Mouse (Mus musculus) hindbrain, embryonic 12.5 days (tissue): ENCODE measurements at regions not wholly inside any gene's neighbourhood (a gene's known extent, or its start where the extent isn't known, plus 50 kb on each side); places are given as distances from the start of the nearest gene placed in this dataset.

Experiments
- ATAC-seq: fragments of 200-750 bp; cut with Nextera tagmentation; 2 replicates; pipeline ENCODE4 v1.8.0; 2017; ENCODE audit warnings: moderate TSS enrichment; ENCODE audit not compliant: low FRiP score
- H3K27ac ChIP-seq: fragments of 300-500 bp; sonication (generic); 2 replicates; pipeline ENCODE4 v1.5.1; 2016; ENCODE audit warnings: mild to moderate bottlenecking
- H3K27me3 ChIP-seq: fragments of 300-500 bp; sonication (generic); 2 replicates; pipeline ENCODE4 v1.6.1; 2016; ENCODE audit warnings: mild to moderate bottlenecking
- H3K36me3 ChIP-seq: fragments of 300-500 bp; sonication (generic); 2 replicates; pipeline ENCODE4 v1.6.1; 2016; ENCODE audit warnings: mild to moderate bottlenecking
- H3K4me1 ChIP-seq: fragments of 300-500 bp; sonication (generic); 2 replicates; pipeline ENCODE4 v1.6.1; 2016
- H3K4me2 ChIP-seq: fragments of 300-500 bp; sonication (generic); replicated peaks from 2 replicates; pipeline ENCODE4 v1.6.1; 2016; ENCODE audit warnings: mild to moderate bottlenecking
- H3K4me3 ChIP-seq: fragments of 300-500 bp; sonication (generic); 2 replicates; pipeline ENCODE4 v1.5.1; 2016; ENCODE audit warnings: mild to moderate bottlenecking
- H3K9ac ChIP-seq: fragments of 300-500 bp; sonication (generic); 2 replicates; pipeline ENCODE4 v1.6.1; 2016; ENCODE audit warnings: mild to moderate bottlenecking, moderate library complexity
- H3K9me3 ChIP-seq: fragments of 300-500 bp; sonication (generic); replicated peaks from 2 replicates; pipeline ENCODE4 v1.6.1; 2016; ENCODE audit warnings: mild to moderate bottlenecking
- WGBS: fragments of 180-500 bp; shearing (Covaris S2); methylation state at CpG from one replicate; pipeline ENCODE4 v1.1.7; 2016; 5-methylcytosine and 5-hydroxymethylcytosine counted together

DNA sequence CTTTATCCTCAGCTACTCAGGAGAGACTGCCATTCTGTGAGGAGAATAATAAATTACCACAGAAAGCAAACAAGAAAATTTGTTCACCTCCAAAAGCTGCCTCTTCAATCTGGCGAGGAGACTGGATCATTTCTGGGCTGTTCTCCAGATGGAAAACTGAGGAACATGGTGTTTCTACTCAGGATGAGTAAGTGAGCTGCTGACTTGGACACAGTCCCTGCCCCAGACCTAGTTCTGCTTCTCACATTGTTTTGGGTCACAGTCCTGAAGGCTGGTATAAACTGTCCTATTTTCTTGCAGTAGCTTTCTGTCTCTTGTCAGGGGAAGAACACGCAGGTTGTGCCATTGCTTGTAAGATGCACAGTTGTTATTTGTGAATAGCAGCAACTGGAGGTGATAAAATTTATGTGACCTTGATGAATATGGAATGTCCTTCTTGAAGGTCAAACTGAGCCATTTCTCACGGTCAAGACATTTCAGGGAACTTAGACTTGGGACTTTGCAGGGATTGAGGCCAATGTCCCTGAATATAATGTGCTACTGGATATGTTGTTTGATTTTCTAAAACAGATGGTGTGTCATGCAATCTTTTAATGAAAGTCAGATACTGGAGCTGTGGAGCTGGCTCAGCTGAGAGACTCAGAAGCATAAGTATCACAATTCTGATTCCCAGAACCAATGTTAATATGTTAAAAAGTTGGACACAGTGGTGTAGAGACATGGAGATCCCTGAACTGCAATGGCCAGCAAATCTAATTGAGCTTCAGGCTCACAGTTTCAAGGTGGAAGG lies 102.2 kb downstream of the Edn1 start:
- Histone ChIP-seq H3K4me3 (no peak overlapping the region), H3K4me2 (no peak overlapping the region), H3K27ac (no peak overlapping the region), H3K9me3 (no peaks in the 10 kb centered on the region), H3K36me3 (no peaks in the 10 kb centered on the region), H3K27me3 (no peaks in the 10 kb centered on the region), H3K9ac (no peak overlapping the region), H3K4me1 (peaks cover 7% of the 10 kb centered on the region)
- no peak for ATAC-seq
- 92% methylated on average over 3 of the region's 3 CpGs for WGBS

DNA sequence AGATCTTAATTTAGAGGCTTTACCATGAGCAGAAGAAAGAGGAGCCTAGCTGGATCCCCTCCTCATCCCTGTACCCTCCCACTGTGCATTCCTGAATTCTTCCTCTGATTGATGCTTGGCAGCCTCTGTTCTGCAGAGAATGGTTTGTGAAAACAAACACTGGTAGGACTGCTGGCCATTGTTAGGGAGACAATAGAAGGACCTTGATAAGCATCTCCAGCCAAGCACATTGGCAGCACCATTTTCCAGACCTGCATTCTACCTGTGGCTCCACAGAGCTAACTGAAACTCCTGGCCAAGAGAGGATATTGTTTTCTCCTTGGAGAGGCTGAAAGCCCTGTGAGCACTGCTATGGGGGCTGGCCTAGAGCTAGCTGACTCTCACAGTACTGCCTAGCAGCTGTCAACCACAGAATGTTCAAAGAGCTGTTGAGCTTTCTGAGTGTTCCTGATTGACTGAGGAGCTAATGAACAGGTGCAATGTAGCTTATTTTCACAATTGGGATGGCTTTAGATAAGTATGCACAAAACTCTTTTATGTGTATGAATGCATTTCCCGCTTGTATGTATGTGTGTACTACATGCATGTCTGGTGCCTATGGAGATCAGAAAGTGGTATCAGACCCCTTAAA lies 111.5 kb downstream of the Edn1 start:
- Histone ChIP-seq H3K27ac (no peak overlapping the region), H3K27me3 (no peaks in the 10 kb centered on the region), H3K4me3 (no peak overlapping the region), H3K9me3 (no peaks in the 10 kb centered on the region), H3K36me3 (no peaks in the 10 kb centered on the region), H3K9ac (no peak overlapping the region), H3K4me1 (peaks cover 3% of the 10 kb centered on the region; the same call in 1 of the 2 replicates), H3K4me2 (no peak overlapping the region)
- WGBS, result 76% methylated on average over 1 of the region's 1 CpGs
- ATAC-seq, result no peak

DNA sequence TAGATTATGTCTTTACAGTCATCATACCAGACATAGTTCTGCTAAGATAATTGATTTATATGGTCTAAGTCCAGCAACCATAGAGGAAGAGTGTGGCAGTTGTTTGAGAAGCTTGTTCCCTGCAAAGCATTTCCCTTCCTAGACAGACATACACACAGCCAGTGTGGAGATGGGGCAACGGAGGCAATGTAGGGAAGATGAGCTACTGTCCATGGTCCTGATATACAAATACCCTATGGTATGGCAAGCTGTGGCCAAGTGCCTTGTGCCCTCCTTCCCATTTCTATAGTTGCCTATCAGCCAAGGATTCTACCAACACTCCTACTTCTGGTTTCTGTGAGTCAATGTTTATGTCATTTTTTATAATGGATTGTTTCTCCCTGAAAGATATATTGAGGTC lies 145.6 kb downstream of the Edn1 start:
- Histone ChIP-seq H3K9ac (no peak overlapping the region), H3K36me3 (no peaks in the 10 kb centered on the region), H3K27ac (no peak overlapping the region), H3K4me2 (no peak overlapping the region), H3K27me3 (no peaks in the 10 kb centered on the region), H3K4me1 (no peaks in the 10 kb centered on the region), H3K9me3 (no peaks in the 10 kb centered on the region), H3K4me3 (no peak overlapping the region)
- WGBS, result 7% methylated on average over 1 of the region's 1 CpGs
- ATAC-seq, result no peak

DNA sequence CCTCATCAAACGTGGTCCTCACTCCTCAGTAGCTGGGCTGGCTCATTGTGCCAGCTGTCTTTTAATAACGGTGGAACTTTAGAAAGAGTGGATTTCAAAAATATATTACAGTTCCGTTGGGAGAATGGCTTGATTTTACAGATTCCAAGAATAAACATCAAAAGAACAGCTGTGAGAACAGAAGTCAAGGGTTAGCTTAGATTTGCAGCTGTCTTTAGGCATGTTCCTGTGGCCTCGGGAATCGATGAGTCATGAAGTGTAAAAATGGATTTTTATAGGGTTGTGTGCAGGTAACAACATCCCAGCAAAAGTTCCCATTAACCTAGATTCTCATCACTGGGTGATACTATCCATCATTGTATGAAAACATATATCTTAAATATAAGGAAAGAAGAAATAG lies 152.4 kb downstream of the Edn1 start:
- H3K36me3 ChIP-seq, result no peaks in the 10 kb centered on the region
- no peaks in the 10 kb centered on the region for H3K4me1 ChIP-seq
- 77% methylated on average over 5 of the region's 5 CpGs for WGBS
- H3K4me3 ChIP-seq, result no peak overlapping the region
- H3K9ac ChIP-seq, result no peak overlapping the region
- no peak overlapping the region for H3K27ac ChIP-seq
- H3K27me3 ChIP-seq, result no peaks in the 10 kb centered on the region
- no peak for ATAC-seq
- H3K9me3 ChIP-seq, result no peaks in the 10 kb centered on the region
- no peak overlapping the region for H3K4me2 ChIP-seq

DNA sequence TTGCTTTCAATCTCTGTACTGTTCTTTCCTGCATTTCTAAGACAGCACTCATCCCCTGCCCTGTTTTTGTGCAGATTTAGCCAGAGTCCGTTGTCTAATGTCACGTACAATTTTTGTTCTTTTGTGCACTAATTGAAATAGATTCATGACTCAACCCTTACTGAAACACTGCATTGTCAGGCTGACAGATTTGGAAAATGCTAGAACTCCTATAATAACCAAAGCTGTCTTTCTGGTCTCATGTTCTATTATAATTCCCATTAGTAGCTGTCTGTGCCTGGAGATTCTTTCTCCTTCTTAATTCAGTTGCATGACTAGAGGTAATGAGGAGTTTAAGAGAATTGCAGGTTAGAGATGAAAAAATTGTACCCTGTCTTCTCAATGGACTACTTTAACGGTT lies 158.6 kb downstream of the Edn1 start:
- Histone ChIP-seq H3K27me3 (no peaks in the 10 kb centered on the region), H3K4me1 (no peaks in the 10 kb centered on the region), H3K9ac (no peak overlapping the region), H3K9me3 (no peaks in the 10 kb centered on the region), H3K36me3 (no peaks in the 10 kb centered on the region), H3K27ac (no peak overlapping the region), H3K4me3 (no peak overlapping the region), H3K4me2 (no peak overlapping the region)
- WGBS, result 78% methylated on average over 3 of the region's 3 CpGs
- ATAC-seq, result no peak

DNA sequence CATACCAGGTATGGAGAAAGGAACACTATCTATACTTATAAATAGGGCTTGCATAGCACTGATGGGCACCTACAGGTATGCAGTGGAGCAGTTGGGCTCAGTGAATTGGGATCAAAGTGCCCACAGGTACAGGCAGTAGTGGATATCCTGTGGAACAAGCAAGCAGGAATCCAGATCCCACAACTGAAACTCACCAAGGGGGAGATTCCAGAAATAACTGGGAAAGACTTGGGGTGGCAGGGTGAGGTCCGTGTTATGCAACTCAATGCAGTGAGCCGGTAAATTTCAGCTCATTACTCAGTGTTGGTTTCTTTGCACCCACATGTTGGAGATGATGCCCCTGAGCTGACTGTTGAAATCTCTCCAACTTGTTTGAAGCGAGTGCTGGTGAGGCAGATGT lies 177.5 kb downstream of the Edn1 start:
- Histone ChIP-seq H3K36me3 (no peaks in the 10 kb centered on the region), H3K4me3 (no peak overlapping the region), H3K27ac (no peak overlapping the region), H3K4me1 (no peaks in the 10 kb centered on the region), H3K9me3 (no peaks in the 10 kb centered on the region), H3K4me2 (no peak overlapping the region), H3K27me3 (no peaks in the 10 kb centered on the region), H3K9ac (no peak overlapping the region)
- WGBS, result 86% methylated on average over 3 of the region's 3 CpGs
- no peak for ATAC-seq

DNA sequence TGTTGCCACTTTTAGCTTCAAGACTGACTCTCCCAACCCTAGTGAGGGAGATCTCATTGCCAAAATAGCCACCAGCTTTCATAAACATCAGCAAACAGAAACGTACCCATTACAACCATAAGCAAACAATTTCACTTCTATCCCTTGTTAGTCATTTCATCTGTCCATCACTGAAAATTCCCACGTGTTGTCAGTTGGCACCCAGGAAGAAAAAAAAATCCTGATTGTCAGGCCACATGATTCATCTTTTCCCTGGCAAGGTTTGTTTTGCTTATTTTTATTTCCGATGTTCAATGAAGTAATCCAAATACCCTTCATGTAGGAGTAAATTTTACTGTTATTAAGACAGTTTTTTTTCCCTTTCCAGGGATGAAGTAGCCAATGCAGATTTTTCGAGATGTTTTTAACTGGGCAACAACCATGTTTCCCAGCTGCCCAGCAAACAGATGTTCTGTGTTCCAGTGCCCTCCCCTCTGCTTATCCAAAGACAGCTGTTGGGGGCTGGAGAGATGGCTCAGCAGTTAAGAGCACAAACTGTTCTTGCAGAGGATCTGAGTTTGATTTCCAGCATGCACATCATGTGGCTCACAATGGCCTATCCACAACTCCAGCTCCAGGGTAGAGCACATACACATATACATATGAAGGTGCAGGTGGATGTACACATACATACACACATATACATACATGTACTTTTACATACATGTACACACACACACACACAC lies 189.3 kb upstream of the Phactr1 start:
- Histone ChIP-seq H3K4me3 (no peak overlapping the region), H3K4me2 (no peak overlapping the region), H3K27ac (no peak overlapping the region), H3K36me3 (no peaks in the 10 kb centered on the region), H3K4me1 (no peaks in the 10 kb centered on the region), H3K9ac (no peak overlapping the region), H3K9me3 (no peaks in the 10 kb centered on the region), H3K27me3 (no peaks in the 10 kb centered on the region)
- no peak for ATAC-seq
- WGBS, result 78% methylated on average over 4 of the region's 4 CpGs

DNA sequence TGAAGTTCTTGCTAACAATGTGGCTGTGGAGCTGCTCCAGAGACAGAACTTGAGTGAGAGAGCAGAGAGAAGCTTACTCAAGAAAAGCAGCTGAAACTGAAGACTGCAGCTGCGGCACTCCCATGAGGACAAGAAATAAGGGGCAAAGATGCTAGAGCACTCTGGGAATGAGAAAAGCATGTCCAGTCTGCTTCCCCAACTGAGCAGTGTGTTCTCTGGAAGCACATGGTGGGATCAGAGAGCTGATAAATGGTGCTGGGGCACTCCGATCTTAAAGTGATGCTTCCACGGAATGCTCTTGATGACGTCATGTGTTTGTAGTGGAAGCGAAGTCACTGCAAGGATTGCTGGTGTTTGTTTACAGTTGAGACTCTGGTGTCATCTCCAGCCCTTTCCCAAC lies 186.1 kb upstream of the Phactr1 start:
- Histone ChIP-seq H3K36me3 (no peaks in the 10 kb centered on the region), H3K4me1 (no peaks in the 10 kb centered on the region), H3K4me2 (no peak overlapping the region), H3K4me3 (no peak overlapping the region), H3K9ac (no peak overlapping the region), H3K9me3 (no peaks in the 10 kb centered on the region), H3K27me3 (no peaks in the 10 kb centered on the region), H3K27ac (no peak overlapping the region)
- WGBS, result 86% methylated on average over 5 of the region's 5 CpGs
- ATAC-seq, result no peak

DNA sequence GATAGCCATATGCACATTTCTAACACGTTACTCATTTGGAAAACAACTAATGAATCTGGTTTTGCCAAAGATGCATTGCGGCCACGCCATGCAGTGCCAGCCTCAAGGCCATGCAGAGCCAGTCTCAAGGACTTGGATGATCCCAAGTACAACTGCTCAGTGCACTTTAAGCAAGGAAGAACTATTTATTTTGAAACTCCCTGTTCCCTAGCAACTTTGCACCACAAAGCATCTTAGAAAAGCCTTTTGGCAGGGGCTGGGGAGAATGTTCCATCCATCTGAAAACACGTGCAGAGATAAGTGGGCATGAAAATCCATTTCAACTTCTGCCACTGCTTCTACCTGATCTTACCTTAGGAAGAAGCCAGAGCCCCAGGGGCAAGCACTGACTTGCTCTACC lies 182.1 kb upstream of the Phactr1 start:
- no peaks in the 10 kb centered on the region for H3K36me3 ChIP-seq
- no peaks in the 10 kb centered on the region for H3K4me1 ChIP-seq
- no peaks in the 10 kb centered on the region for H3K9me3 ChIP-seq
- H3K4me3 ChIP-seq, result no peak overlapping the region
- 79% methylated on average over 4 of the region's 4 CpGs for WGBS
- no peak overlapping the region for H3K27ac ChIP-seq
- no peak overlapping the region for H3K9ac ChIP-seq
- ATAC-seq, result no peak
- no peaks in the 10 kb centered on the region for H3K27me3 ChIP-seq
- no peak overlapping the region for H3K4me2 ChIP-seq

DNA sequence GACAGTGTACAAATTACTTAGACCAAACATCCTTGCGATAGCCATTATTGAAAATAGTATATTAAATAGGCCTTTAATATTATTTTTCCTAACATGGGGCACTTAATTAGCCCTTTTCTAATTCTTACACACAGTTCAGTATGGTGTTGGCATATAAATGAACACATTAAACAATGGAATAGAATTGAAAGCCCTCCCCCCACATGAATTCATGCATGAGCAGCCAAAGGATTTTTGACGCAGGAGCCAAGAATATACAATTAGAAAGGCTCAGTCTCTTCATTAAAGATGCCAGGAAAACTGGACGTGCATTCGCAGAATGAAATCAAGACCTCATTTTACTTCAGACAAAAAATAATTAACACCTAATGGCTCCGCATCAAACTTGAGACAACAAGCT lies 172.9 kb upstream of the Phactr1 start:
- Histone ChIP-seq H3K27ac (no peak overlapping the region), H3K4me2 (no peak overlapping the region), H3K9me3 (no peaks in the 10 kb centered on the region), H3K9ac (no peak overlapping the region), H3K36me3 (no peaks in the 10 kb centered on the region), H3K27me3 (no peaks in the 10 kb centered on the region), H3K4me1 (0 out of 2 replicates have a peak, but pooled peaks cover 3% of the 10 kb centered on the region), H3K4me3 (no peak overlapping the region)
- ATAC-seq, result no peak; the same call in 1 of the 2 replicates
- WGBS, result 62% methylated on average over 5 of the region's 5 CpGs

DNA sequence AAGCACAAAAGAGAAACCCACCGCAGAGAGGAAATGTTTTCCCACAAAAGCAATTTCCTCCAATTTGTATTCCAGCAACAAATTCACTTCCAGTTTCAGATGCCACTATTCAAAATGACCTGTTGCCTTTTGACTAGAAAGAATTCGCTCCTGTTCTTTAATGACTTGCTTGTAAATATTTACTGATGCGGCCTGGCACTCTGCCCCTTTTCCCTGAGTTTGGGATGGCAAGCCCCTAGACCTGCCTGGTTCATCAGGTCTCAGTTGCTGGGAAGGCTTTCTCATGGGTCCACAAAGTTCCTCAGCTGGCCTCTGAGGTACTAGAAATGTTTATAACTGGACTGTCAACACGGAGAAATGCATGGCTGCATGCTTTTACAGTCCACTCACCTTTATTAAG lies 161.7 kb upstream of the Phactr1 start:
- no peak for ATAC-seq
- no peak overlapping the region for H3K4me2 ChIP-seq
- H3K4me1 ChIP-seq, result no peaks in the 10 kb centered on the region
- H3K9me3 ChIP-seq, result no peaks in the 10 kb centered on the region
- H3K4me3 ChIP-seq, result no peak overlapping the region
- no peak overlapping the region for H3K9ac ChIP-seq
- H3K27me3 ChIP-seq, result no peaks in the 10 kb centered on the region
- H3K27ac ChIP-seq, result no peak overlapping the region
- no peaks in the 10 kb centered on the region for H3K36me3 ChIP-seq
- 88% methylated on average over 4 of the region's 4 CpGs for WGBS

DNA sequence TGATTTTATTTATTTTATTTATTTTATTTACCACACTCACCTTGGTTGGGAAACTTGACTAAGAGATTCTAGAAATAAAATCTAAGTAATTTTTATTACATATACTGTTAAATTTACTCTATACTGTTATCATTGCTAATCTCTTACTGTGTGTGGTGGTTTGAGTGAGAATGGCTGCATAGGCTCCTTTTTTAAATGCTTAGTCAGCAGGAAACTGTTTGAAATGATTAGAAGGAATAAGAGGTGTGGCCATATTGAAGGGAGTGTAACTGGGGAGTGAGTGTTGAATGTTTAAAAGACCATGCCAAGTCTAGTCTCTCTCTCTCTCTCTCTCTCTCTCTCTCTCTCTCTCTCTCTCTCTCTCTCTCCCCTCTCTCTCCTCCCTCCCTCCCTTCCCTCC lies 157.9 kb upstream of the Phactr1 start:
- no peaks in the 10 kb centered on the region for H3K9me3 ChIP-seq
- H3K9ac ChIP-seq, result no peak overlapping the region
- peaks cover 6% of the 10 kb centered on the region; the same call in 1 of the 2 replicates for H3K4me1 ChIP-seq
- no peak overlapping the region for H3K4me2 ChIP-seq
- no peak overlapping the region for H3K27ac ChIP-seq
- ATAC-seq, result no peak
- H3K4me3 ChIP-seq, result no peak overlapping the region
- H3K36me3 ChIP-seq, result no peaks in the 10 kb centered on the region
- H3K27me3 ChIP-seq, result no peaks in the 10 kb centered on the region
